Mouse (Mus musculus) liver, adult 2 months (tissue): ENCODE data around the gene Naa50.
A peak's percentile ranks its signal among the peaks of the same experiment; 100 is the strongest.

Source experiments
- CTCF ChIP-seq: fragments of 200-500 bp; IDR thresholded peaks from 2 replicates; pipeline ENCODE4 v1.5.1; 2011; ENCODE audit warnings: low read depth, low read length, control low read depth
- POLR2A ChIP-seq: fragments of 200-500 bp; IDR thresholded peaks from 2 replicates; pipeline ENCODE4 v1.6.1; 2011; ENCODE audit warnings: low read length, control low read depth; ENCODE audit not compliant: insufficient read depth; ENCODE audit errors: extremely low read depth

DNA sequence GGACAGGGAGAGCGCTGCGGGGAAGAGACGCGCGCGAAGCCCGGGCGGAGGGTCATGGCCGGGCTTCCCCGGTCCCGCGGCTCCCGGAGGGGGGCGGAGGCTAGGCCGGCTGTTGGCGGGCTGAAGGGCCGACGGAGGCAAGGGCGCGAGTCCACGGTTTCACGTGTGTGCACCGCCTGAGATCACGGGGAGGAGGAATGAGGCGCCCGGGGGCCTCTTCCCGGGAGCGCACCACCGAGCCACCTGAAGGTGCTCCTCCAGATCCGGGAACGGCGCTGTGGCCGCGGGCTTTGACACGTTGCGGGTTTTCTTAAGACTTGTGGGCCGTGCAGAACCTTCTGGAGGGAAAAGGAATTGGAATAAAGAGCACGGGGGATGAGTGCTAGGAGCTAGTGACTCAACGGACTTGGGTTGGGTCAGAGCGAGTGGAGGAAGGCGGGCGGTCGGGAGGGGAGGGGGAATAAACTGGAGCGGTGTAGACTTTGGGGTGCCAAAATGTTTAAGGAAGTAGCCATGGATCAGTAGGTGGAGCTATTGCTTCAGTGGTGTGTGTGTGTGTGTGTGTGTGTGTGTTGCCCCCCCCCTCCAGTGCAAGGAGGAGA, 657 bp downstream of the Naa50 start:
- TF ChIP-seq POLR2A (no peak), CTCF (peak; percentile 43)
